Mouse (Mus musculus): Measurements from ENCODE around the gene Ddb2. TPM values are rescaled to one million over a fixed set of nuclear protein-coding genes. Genes with fewer than 3 reads are reported as not detected.

Ddb2 gene
- total and polyA plus RNA-seq, 2 experiments from 2014 or later, result 4.7 to 6.0 TPM

DNA sequence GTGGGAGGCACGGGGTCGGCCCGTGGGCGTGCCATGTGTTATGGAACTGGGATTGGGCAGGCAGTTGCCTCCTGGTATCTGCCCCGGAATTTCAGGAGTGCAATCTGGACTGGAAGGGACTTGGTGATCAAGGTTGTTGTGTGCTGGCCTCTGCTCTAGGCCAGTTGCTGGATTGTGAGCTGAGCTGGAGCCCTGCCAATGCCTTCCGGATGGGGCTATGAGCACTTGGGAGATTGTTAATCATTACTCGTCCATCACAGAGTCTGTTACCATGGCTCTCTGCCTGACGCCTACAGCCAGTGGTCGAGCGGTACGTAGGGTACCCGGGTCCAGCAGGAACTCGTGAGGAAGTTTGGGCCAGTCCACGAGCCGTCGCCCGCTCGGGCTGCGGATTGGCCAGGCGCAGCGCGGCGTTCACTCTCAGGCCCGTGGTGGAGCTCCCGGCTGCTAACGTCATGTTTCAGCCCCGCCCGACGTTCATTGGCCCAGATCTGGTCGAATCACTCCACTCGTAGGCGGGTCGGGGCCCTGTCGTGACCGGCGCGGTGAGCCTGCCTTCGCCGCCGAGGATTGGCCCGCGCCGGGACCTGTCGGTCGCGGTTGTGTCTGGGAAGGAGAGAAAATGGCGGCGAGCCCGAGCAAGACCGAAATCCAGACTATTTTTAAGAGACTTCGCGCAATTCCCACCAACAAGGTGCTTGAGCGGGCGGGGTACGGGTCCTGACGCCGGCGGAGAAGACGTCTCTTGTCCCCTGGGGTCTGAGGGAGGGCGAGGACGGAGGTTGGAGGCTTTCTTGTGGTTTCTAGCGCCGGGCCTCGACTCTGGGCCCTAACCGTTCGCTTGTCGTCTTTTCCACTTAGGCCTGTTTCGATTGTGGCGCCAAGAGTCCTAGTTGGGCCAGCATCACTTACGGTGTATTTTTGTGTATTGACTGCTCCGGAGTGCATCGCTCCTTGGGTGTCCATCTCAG is 28.2 kb upstream of the Ddb2 start, which contains the start of gene Arfgap2:
Gene Arfgap2 (plus strand): TSS at position 264 of the 971 bp plus-strand sequence.
- H3K27me3 ChIP-seq (ENCODE audit: control insufficient read depth, insufficient read depth, low read length), result no peaks in the 10 kb centered on the region
- peak within 1 kb of the TSS; percentile 87 for H3K4me3 ChIP-seq (ENCODE audit: low read depth, low read length)
- peak; percentile 99 for ATAC-seq (ENCODE audit: insufficient read depth, low read depth)
- peak; percentile 87; the same call in 1 of the 2 replicates for TF ChIP-seq EP300 (IDR thresholded peaks at IDR 0.05; ENCODE audit: low read depth)
- no peak for TF ChIP-seq CTCF (IDR thresholded peaks at IDR 0.05; ENCODE audit: low read depth)
- H3K9me3 ChIP-seq (replicated peaks; ENCODE audit: control insufficient read depth, low read length), result no peaks in the 10 kb centered on the region
- peaks cover 11% of the 10 kb centered on the region; the same call in 1 of the 2 replicates for H3K4me1 ChIP-seq (ENCODE audit: control insufficient read depth, insufficient read depth)
- peak within 1 kb of the TSS; percentile 93 for H3K9ac ChIP-seq (replicated peaks; ENCODE audit: low read depth, low read length)
- DNase-seq (ENCODE audit: low spot score), result peak; percentile 99
- peak within 1 kb of the TSS; percentile 88 for H3K4me2 ChIP-seq (ENCODE audit: low read depth, low read length)
- under 1% methylated on average over 72 of the region's 72 CpGs for whole genome bisulfite sequencing
- H3K36me3 ChIP-seq (replicated peaks; ENCODE audit: control insufficient read depth, insufficient read depth, low read length), result peaks cover 54% of the 10 kb centered on the region
- H3K27ac ChIP-seq (ENCODE audit: low read depth), result peak within 1 kb of the TSS; percentile 96

DNA sequence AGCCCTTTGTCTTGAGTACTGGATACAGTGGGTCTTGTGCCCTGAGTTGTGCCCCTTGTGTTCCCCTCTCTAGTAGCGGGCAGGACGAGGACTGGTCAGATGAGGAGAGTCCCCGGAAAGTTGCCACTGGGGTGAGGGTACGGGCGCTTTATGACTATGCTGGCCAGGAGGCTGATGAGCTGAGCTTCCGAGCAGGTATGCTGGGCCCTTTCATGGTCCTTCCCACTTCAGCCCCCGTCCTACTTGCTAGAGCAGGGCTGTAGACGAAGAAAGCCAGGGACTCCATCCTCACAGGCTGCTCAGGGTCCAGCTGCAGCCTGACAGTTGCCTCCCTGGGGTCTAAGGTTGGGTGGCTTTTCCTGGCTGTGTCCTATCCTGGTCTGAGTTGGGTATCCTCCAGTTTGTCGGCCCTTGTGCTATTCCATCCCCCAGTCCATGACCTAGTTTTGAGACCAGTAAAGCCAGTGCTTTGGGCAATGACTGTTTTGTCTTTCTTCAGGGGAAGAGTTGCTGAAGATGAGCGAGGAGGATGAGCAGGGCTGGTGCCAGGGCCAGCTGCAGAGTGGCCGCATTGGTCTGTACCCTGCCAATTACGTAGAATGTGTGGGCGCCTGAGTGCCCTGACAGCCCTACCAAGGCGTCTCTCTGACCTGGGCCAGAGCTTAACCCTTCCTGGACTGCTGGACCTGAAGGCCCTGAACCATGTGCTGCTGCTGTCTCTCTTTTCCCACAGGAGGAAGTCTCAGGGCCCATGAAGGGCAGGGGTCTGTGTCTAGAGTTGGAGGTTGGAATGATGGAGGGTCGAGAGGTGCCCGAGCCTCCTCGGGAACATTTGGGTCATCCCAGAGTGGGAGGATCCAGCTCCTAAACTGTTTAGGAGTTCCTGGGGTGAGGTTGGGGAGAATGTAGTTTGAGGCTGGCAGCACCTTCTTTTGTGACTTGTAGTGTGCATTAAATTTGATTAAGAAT is 27.2 kb upstream of the Ddb2 start:
- no peak for DNase-seq (ENCODE audit: low spot score)
- Histone ChIP-seq H3K36me3 (replicated peaks; ENCODE audit: control insufficient read depth, insufficient read depth, low read length) (peaks cover 44% of the 10 kb centered on the region), H3K9ac (replicated peaks; ENCODE audit: low read depth, low read length) (peak overlapping the region; percentile 49), H3K4me1 (ENCODE audit: control insufficient read depth, insufficient read depth) (peaks cover 11% of the 10 kb centered on the region; the same call in 1 of the 2 replicates), H3K9me3 (replicated peaks; ENCODE audit: control insufficient read depth, low read length) (no peaks in the 10 kb centered on the region), H3K27me3 (ENCODE audit: control insufficient read depth, insufficient read depth, low read length) (no peaks in the 10 kb centered on the region), H3K4me2 (ENCODE audit: low read depth, low read length) (peak overlapping the region; percentile 63), H3K4me3 (ENCODE audit: low read depth, low read length) (peak overlapping the region; percentile 87), H3K27ac (ENCODE audit: low read depth) (peak overlapping the region; percentile 87)
- no peak for ATAC-seq (ENCODE audit: insufficient read depth, low read depth)
- WGBS, result 84% methylated on average over 17 of the region's 17 CpGs
- TF ChIP-seq EP300 (IDR thresholded peaks at IDR 0.05; ENCODE audit: low read depth), result no peak
- no peak for TF ChIP-seq CTCF (IDR thresholded peaks at IDR 0.05; ENCODE audit: low read depth)

DNA sequence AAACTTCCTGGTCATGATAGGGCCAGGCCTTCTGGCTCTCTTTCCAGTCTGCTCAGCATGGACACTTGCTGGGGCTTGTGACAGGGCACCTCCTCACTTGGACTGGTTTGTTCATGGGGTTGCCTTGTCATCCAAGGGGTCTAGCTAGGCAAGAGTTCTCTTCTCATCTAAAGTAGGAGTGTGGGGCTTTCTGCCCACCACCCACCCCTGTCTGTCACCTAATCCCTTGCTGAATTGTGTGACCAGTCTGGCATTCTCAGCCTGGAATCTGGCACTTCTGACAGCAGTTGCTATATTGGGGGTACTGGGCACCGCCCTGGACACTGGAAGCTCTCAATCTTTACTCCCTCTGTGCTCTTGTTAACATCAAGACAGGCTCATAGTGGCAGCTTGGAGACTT is 22.7 kb upstream of the Ddb2 start:
- TF ChIP-seq EP300 (IDR thresholded peaks at IDR 0.05; ENCODE audit: low read depth), result no peak
- no peak for TF ChIP-seq CTCF (IDR thresholded peaks at IDR 0.05; ENCODE audit: low read depth)
- Histone ChIP-seq H3K9ac (replicated peaks; ENCODE audit: low read depth, low read length) (peak overlapping the region; percentile 42; the same call in 1 of the 2 replicates), H3K27ac (ENCODE audit: low read depth) (peak overlapping the region; percentile 73), H3K36me3 (replicated peaks; ENCODE audit: control insufficient read depth, insufficient read depth, low read length) (peaks cover 22% of the 10 kb centered on the region), H3K4me2 (ENCODE audit: low read depth, low read length) (peak overlapping the region; percentile 43), H3K27me3 (ENCODE audit: control insufficient read depth, insufficient read depth, low read length) (0 out of 2 replicates have a peak, but pooled peaks cover 3% of the 10 kb centered on the region), H3K4me1 (ENCODE audit: control insufficient read depth, insufficient read depth) (peaks cover 10% of the 10 kb centered on the region), H3K4me3 (ENCODE audit: low read depth, low read length) (peak overlapping the region; percentile 8), H3K9me3 (replicated peaks; ENCODE audit: control insufficient read depth, low read length) (no peaks in the 10 kb centered on the region)
- ATAC-seq (ENCODE audit: insufficient read depth, low read depth) (no peak), DNase-seq (ENCODE audit: low spot score) (no peak)
- 38% methylated on average over 1 of the region's 1 CpGs for WGBS

DNA sequence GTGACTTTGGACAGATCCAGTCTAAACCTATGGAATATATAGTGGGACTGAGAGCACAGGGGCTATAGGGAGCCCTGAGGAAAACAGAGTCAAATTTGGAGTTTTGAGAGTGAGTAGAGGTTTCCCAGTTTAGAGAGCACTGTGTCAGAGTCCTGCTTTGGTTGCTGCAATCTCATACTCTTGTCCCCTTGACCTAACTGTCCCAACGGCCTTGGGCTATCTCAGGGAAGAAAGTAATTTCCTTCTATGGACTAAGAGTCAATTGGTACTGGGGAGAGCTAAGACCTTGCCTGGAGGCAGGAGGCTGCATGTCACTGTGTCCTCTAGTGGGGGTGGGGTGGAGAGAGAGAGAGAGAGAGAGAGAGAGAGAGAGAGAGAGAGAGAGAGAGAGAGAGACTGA is 22.0 kb upstream of the Ddb2 start:
- no peaks in the 10 kb centered on the region for H3K9me3 ChIP-seq (replicated peaks; ENCODE audit: control insufficient read depth, low read length)
- WGBS, result 42% methylated on average over 1 of the region's 1 CpGs
- ATAC-seq (ENCODE audit: insufficient read depth, low read depth) (no peak), DNase-seq (ENCODE audit: low spot score) (no peak)
- no peak overlapping the region for H3K4me3 ChIP-seq (ENCODE audit: low read depth, low read length)
- H3K36me3 ChIP-seq (replicated peaks; ENCODE audit: control insufficient read depth, insufficient read depth, low read length), result peaks cover 22% of the 10 kb centered on the region
- H3K27me3 ChIP-seq (ENCODE audit: control insufficient read depth, insufficient read depth, low read length), result 0 out of 2 replicates have a peak, but pooled peaks cover 5% of the 10 kb centered on the region
- H3K9ac ChIP-seq (replicated peaks; ENCODE audit: low read depth, low read length), result no peak overlapping the region
- no peak overlapping the region for H3K4me2 ChIP-seq (ENCODE audit: low read depth, low read length)
- no peak for TF ChIP-seq CTCF (IDR thresholded peaks at IDR 0.05; ENCODE audit: low read depth)
- no peak for TF ChIP-seq EP300 (IDR thresholded peaks at IDR 0.05; ENCODE audit: low read depth)
- H3K27ac ChIP-seq (ENCODE audit: low read depth), result peak overlapping the region; percentile 73; the same call in 1 of the 2 replicates
- peaks cover 7% of the 10 kb centered on the region for H3K4me1 ChIP-seq (ENCODE audit: control insufficient read depth, insufficient read depth)

DNA sequence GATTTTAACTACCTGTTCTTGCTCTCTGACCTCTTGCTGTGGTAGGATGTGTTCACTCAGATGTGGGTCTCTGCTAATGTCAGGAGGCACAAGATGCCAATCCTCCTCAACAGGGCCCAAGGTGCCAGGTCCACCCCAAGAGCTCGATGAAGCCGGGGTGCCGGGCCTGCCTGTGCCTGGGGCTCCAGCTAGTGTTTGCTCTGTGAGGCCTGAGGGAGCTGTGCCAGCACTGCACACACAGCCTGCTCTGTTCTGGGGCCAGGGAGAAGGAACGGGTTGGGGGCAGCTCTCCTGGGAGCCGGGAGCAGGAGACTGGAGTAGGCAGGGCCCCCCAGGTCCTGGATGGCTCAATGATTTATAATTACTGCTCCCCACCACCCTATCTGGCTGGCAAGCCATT is 21.3 kb upstream of the Ddb2 start:
- Histone ChIP-seq H3K4me1 (ENCODE audit: control insufficient read depth, insufficient read depth) (peaks cover 7% of the 10 kb centered on the region), H3K9me3 (replicated peaks; ENCODE audit: control insufficient read depth, low read length) (no peaks in the 10 kb centered on the region), H3K27ac (ENCODE audit: low read depth) (peak overlapping the region; percentile 75), H3K4me3 (ENCODE audit: low read depth, low read length) (peak overlapping the region; percentile 66), H3K9ac (replicated peaks; ENCODE audit: low read depth, low read length) (peak overlapping the region; percentile 56), H3K4me2 (ENCODE audit: low read depth, low read length) (peak overlapping the region; percentile 75), H3K27me3 (ENCODE audit: control insufficient read depth, insufficient read depth, low read length) (0 out of 2 replicates have a peak, but pooled peaks cover 5% of the 10 kb centered on the region), H3K36me3 (replicated peaks; ENCODE audit: control insufficient read depth, insufficient read depth, low read length) (peaks cover 18% of the 10 kb centered on the region)
- DNase-seq (ENCODE audit: low spot score) (no peak), ATAC-seq (ENCODE audit: insufficient read depth, low read depth) (no peak)
- no peak for TF ChIP-seq EP300 (IDR thresholded peaks at IDR 0.05; ENCODE audit: low read depth)
- TF ChIP-seq CTCF (IDR thresholded peaks at IDR 0.05; ENCODE audit: low read depth), result no peak
- WGBS, result 72% methylated on average over 5 of the region's 5 CpGs

Data from heart, postnatal 0 days (tissue).